Mouse (Mus musculus): Measurements from ENCODE around the gene Olfr1395.

Gene Olfr1395

DNA sequence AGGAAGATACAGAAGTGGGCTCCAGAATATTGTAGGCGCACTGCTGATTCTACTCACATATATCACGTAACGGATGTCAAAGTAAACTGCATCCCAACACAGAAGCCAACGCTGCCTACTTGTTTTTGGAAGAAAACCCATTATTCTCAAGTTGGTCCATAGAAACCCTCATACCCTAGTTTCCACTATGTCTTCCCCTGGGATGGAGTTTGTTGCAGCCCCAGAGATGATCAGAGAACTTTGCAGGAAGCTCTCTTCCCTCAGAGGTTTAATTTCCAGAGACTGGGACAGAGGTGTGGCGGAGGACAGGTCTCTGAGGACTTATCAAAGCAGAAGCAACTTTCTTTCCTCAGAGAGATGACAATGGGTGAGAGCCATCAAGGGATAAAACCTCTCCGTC, at the start of gene Olfr1395:
Olfr1395 (plus strand) TSS at position 301 of the 400 bp plus-strand sequence.
- DNase-seq (ENCODE audit: low read depth) = no peak

DNA sequence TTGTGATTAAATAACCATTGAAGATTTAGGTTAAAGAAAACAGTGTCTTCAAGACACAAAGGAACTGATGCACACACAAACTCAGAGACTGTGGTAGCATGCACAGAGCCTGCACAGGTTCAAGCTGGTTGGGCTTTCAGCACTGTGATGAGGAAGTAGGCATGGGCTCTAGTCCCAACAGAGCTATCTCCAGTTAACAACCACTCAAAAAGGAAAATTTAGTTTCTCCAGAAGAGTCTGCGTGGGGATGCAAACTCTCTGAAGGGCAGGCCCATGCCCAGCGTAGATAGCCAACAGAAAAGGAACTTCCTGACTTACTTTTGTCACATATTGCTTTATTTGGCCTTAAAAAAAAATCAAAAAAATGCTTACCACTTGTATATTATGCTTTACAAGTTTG, 49.3 kb upstream of the Olfr1395 start:
- DNase-seq (ENCODE audit: low read depth) = no peak

DNA sequence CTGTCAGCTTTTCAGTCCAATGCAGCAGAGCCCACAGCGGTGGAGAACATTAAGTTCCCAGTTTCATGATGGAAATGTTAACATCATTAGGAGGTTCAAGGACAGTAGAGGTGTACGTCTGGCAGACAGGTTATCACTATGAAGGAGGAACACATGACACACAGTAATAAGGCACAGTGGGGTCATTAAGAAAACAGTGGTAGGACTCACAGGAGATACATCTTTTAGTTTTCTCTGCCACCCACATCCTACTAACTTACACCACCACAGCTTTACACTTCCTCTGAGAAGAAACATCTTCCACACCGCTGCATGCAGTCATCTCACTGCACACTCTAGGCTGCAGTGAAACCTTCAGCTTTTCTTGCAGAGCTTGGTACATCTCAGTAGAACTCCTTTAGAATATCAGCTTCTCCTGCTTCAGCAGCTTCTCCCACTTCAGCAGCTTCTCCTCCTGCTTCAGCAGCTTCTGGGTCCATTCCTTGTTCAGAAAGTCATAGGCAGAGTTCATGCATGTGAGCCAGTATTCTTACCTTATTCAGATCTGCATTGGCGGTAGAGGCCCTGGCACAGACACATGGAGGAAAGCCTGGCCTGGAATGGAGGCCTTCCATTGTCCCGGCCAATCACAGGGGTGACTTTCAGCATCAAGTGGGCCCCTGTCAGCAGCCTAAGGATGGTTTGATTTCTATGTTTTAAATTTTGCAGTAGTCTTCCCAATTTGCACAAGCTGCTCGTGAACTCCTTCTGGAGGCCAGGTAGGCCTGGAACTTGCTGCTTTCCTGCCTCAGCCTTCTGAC, 48.0 kb upstream of the Olfr1395 start:
- DNase-seq (ENCODE audit: low read depth) = no peak

DNA sequence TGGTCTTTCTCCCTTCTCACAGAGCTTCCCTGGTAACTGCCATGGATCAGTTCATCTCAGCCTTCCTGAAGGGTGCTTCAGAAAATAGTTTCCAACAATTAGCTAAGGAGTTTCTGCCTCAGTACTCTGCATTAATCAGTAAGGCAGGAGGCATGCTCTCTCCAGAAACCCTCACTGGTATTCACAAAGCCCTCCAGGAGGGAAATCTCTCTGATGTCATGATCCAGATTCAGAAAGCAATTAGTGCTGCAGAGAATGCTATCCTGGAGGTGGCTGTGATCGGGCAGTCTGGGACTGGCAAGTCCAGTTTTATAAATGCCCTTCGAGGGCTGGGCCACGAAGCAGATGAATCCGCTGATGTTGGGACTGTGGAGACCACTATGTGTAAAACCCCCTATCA, 46.7 kb upstream of the Olfr1395 start:
- DNase-seq (ENCODE audit: low read depth) = no peak

DNA sequence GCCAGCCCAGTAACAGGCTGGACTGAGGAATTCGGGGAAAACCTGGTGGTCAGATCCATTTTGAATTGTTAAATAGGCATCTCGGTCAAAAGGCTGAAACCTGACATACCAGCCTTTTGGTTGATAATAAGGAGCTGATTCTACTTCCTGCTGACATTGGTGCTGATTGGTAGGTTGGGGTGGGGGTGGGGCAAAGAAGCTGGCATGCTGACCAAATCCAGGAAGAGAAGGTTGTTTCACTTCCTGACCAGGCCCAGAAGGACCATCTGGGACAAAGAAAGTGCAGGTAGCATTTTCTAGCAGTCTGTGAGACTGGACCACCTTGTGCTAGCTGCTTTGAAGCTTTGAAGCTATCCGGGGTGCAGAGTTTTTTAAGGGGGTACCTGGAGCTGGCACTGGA, 41.7 kb upstream of the Olfr1395 start:
- peak; percentile 86 for DNase-seq (ENCODE audit: low read depth)

DNA sequence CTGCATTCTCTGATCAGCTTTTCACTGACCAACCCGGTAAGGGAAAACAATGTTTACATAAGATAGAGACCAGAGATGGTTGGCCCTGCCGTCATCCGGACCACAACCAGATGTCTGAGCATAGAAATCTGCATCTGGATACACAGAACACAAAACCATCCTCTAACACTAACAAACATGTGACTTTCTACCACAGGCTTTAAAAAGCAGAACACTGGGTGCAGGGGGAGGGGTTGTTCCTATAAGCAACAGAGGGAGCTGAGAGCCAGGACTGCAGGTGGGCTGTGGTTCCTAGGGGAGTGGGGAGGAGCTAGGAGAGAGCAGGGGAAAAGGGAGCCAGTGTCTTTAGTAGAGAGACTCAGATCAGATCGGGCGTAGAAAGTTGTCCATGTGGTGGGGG, 40.6 kb upstream of the Olfr1395 start:
- peak; percentile 50 for DNase-seq (ENCODE audit: low read depth)

DNA sequence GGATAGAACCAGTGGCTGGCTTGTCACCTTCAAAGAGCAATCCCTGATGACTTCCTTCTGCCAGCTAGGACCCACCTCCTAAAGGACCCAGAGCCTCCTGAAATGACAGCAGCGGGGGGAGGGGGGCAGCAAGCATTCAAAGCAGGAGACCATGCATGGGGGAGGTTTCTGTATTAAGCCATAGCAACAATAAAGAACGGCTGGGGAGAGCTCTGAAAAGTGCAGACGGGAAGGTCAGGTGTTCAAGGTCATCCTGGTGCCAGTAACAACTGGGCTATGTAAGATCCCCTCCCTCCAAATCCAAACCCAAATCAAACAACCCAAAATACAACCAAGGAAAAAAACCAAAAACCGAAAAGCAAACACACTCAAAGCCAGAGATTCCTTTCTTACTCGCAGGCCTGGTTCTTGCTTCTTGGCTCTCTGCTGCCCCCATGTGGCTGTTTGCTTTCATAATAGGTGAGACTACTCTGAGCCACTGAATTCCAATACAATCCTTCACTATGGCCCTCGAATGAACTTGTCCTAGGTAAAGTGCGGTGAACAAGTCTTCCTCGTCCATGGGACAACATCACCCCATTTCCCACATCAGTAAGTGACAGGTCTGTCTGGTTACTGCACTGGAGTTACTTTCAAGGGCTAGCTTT, 38.9 kb upstream of the Olfr1395 start:
- peak; percentile 89 for DNase-seq (ENCODE audit: low read depth)

DNA sequence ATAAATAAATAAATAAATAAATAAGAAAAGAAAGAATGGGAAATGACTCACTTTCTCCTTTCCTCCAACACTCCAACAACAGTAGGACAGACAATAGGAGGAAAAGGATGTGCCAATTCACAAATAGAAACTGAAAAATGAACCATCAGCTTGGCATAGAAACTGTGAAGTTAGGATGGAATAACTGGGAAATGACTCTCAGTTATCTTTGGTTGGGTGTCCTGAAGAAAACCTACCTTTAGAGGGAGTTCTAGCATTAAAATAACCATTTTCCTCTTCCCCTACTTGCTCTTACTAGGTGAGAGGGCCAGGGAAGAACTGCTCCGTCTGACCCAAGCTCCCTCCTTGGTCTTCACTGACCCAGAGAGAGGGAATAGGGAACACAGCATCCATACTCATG, 36.3 kb upstream of the Olfr1395 start:
- no peak for DNase-seq (ENCODE audit: low read depth)

DNA sequence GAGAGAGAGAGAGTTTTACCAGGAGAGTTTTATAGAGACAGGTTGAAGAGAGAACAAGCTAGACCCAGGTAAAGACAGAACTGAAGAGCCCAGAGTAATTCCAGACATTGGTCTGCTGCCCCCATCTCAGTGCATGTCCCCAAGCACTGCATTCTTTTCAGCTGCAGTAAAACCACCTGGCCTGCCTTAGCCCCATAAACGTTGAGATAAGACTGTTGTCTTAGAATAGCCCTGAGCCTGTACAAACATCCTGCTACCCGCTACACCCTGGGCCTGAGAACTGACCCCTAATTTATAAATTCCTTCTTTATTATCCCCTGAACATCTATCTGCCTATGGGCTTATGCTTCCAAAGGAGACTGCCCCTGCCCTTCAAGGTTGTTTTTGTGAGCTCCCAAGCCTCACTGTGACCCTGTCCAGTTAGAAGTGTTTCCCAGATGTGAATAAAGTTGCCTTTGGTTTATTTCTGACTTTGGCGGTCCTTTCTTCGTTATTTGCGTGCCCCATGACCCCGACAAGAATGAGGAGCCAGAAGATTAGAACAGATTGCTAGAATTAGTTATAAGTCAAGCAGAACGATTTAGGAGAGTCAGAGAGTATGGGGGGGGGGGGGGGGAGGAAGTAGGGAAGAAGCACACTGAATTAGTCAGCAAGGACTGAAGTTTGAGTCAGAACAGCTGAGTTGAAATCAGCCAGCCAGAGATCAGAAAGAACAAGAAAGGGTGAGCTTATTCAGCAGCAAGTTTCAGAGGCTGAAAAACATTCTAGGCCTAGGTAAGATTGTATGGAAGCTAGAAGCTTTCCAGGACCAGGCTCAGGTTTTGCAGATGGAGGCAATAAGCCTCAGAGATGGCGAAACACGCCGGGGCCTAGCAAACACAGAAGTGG, 34.2 kb upstream of the Olfr1395 start:
- peak; percentile 53 for DNase-seq (ENCODE audit: low read depth)

DNA sequence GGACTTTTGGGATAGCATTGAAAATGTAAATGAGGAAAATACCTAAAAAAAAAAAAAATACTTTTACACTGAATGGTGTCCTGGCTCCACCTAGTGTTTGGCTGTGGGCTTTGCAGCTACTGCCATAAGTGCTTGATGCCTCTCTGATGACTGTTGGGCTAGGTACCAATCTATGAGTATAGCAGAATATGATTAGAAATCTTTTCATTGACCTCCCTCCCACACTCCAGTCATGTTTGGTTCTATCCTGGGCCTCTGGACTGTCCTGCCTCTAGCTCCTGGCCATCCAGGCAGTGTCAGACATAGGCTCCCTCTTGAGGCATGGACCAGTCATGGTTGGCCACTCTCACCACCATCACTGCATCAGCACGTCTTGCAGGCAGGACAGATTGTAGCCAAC, 33.2 kb upstream of the Olfr1395 start:
- DNase-seq (ENCODE audit: low read depth) = peak; percentile 65

DNA sequence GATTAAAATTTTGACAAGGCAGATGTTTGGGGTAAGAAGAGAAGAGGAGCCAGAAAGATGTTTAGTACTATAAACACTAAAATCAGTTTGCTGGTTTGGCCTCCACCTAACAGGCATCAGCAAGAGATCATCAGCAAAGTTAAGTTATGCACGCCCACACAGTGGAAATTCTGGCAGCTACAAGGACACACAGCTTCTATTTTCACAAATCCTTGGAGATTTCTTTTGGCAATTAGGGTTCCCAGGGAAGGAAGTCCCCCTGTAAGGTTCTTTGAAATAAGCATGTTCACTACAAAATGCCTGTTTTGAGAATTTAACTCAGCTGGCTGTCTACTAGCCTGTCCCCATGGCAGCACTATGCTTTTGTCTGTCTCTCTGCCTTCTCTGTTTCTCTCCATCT, 31.1 kb upstream of the Olfr1395 start:
- no peak for DNase-seq (ENCODE audit: low read depth)

DNA sequence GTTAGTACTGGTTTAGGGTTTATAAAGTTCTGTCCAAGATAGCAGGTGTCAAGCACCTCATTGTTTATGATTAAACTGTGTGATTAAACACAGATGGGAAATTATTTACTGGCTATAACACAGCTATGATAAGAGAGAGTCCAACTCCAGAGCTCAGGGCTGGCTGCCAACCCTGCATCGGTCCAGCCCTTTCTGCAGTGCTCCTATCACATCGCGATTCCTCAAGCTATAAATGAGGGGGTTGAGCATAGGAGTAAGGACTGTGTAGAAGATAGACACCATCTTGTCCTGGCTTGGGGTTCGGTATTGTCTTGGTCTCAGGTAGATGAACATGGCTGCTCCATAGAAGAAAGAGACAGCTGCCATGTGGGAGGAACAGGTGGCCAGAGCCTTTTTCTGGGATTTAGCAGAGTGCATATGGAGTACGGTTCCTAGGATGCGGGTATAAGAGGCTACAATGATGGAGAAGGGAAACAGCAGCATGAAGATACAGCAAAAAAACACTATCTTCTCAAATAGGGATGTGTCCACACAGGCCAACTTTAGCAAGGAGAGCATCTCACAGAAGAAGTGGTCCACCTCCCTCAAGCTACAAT, 29.4 kb upstream of the Olfr1395 start:
- no peak for DNase-seq (ENCODE audit: low read depth)

DNA sequence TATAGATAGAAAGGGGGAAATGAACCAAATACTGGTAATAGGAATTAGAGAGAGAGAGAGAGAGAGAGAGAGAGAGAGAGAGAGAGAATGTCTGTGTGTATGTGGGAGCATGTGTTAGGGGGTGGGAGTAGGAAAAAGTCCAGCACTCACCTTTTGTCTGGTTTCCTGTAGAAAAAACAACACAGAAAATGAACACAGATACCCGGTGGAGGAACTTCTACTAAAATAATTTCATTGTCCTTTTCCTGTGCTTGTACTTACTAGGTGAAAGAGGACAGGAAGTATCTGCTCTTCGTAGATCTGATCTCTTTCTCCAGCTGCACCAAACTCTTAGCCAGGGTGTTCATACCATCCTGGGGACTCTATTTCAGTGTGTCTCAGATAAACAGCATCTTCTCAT, 27.9 kb upstream of the Olfr1395 start:
- peak; percentile 42 for DNase-seq (ENCODE audit: low read depth)

DNA sequence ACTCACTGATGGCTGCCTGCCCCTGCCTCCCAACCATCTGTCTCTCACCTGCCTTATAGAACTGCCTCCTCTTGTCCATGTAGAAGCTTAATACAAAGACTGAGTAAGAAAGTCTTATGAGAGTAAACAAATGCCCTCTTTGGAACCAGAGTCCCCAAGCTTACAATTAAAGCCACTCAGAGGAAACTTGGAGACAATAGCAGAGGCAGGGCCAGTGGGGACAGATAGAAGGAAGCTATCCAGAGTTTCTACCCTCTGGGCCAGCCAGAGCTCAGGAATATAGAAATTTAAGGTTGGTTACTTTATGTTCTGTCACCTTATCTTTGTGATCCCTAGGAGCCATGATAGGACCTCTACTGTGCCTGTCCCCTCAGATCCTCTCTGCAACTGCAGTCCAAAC, 27.3 kb upstream of the Olfr1395 start, which contains the start of gene Olfr1396:
Olfr1396 (minus strand) TSS at position 101 of the 400 bp plus-strand sequence.
- no peak for DNase-seq (ENCODE audit: low read depth)

DNA sequence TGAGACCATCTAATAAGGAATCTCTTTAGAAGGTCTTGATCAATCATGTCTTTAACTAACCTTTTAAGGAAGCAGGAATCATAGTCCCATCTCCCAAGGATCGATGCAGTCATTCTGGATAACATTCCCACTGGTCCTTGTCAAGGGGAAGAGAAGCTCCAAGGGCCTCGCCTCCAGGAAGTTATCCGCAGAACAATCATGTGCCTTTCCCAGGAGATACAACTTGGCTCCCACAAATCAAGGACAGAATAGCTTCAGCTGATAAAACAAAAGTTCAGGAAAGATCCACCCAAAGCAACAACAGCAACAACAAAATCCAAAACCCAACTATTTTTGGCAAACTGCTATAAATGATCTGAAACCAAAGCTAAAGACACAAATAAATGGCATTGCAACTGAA, 22.4 kb upstream of the Olfr1395 start:
- no peak for DNase-seq (ENCODE audit: low read depth)

DNA sequence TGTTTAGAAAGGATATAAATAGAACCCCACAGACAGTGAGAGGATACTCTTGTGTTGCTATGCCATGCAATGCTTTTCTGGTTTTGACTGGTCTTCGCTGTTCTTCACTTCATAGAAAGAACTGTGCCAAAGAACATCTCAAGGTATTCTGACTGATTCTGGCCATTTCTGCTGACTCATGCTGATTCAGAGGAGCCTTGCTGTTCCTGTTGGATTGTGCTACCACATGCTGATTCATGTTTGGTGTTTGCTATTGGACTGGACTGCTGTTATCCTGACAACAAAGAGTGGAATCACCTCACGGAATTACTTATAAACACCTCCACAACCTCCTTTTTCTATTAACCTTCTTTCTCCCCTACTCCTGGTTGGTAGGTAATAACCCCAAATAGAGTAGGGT, 17.9 kb upstream of the Olfr1395 start:
- DNase-seq (ENCODE audit: low read depth) = peak; percentile 47

DNA sequence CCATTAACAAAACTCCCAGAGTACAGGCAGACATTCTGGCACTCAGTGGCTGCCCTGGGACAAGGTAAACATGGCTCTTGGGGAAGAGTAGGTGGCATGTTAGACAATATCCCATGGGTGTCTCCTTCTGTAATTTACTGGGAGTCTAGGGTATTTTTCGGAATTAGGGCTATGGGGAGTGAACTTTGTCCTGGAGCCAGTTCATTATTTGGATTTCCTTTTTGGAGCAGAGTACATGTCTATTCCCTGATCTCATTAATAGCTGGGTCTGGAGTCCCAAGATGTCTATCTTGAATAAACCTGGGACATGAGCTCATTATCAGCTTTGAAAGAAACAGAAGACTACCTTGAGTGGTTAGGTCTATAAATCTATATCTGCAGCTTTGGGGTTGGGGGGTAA, 12.0 kb downstream of the Olfr1395 start, which contains the start of gene Olfr1394:
Olfr1394 (plus strand) TSS at position 301 of the 400 bp plus-strand sequence.
- no peak for DNase-seq (ENCODE audit: low read depth)

DNA sequence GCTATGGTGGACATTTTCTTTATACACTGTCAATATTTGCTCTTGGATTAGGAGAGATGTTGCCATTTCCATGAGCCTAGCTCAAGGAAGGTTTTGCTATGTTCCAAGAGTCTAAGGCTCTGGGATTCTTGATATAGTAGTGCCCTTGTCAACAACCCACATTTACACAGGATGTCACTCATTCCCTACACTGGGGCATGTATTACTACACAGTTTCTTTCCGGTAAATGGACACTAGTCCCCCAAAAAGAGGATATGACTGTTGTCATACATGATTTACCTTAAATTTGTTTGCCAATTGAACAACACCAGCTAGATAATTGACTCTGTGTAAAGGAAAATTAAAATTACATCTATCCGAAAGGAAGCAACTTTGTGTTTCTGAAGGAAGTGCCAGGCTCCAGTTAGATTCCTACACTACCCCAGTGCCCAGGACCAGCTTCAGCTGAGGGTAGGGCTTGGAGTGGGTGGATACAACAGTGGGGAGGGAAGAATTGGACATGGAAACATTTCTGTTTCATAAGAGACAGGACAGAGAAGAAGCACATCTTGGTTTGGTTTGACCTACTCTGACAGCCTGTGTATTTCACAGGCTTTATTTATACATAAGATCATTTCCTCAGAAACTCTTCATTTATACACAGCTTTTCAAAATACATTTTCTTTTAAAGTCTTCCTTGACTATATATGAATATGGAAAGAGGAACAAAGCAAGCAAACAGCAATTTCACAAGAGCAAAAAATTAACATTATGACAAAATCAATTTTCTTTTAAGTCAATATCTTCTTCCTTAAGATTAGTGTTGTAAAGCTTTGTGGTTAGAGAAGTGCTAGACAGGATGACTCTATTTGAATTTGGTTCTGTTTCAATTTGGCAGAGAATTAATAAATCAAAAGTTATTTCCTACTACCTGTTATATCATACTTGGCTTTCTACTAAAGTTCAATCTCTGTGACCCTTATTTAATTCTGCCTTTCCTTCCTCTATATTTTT, 15.0 kb downstream of the Olfr1395 start:
- DNase-seq (ENCODE audit: low read depth) = peak; percentile 46

DNA sequence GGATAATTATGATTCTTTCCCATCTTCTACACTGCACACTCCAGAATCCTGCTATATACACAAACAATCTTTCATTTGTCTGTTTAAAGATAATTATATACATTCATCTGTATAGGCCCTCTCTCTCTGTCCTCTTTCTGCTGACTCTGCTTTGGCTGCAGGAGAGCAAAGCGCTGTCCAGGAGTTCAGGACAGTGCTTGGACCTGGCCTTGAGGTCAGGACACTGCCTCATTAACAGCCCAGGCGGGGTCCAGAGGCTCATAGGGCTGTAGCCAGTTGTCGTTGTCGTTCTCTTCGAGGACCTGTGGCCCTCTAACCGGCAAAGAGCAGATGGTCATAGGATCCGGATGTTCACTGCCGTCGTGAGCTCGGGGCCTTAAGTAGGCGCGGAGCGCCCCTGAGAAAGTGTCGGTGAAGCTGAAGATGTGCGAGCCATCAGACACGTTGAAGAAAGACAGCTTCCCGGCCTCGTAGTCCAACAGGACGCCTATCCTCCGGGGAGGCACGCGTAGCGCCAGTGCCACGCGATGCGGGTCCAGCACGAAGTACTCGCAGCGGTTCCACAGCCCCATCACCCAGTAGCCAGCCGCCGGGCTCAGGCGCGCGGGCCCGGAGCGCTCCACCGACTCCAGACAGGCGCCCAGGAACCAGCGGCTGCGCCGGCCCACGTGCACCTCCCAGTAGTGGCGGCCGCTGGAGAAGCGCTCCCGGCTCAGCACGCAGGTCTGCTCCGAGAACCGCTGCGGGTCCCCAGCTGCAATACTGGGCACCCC, 27.0 kb downstream of the Olfr1395 start:
- no peak for DNase-seq (ENCODE audit: low read depth)

DNA sequence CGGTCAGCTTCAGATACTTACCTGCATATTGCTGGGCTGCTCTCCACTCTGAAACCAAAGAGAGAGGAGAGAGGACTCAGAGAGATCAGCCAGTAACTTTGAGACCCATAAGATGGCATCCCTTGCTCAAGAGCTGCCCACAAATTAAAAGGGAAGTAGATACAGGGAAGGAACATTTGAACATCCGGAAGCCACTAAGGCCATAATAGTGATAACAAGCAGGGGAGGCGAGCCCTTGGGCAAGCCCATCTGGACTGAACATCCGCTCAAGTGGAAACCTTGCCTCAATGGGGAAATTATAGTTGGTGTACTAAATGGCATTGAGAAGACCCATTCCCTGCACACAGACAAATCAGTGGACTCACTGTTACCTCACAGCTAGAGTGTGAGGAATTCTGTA, 28.5 kb downstream of the Olfr1395 start:
- DNase-seq (ENCODE audit: low read depth) = peak; percentile 92
